Mouse (Mus musculus): ENCODE data around the gene Olfr1254.

The Olfr1254 gene

DNA sequence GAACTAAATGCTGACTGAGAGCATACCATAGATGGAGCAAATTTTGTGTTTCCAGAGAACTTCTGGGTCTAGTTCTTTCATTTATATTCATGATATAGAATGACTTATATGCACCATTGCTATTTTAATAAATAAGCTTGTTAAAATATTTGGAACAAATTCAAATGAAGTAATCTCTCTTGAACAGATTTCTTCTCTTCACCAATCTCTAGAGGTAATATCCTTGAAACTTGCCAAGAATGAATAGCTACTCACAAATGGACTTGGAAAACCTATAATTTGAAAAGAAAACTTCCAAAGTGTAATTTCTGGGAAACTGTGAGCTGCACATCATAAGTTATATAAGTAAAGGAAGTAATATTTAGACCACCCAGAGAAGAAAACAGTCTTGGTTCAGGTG, at the start of gene Olfr1254:
Gene Olfr1254, minus strand, starts transcription at position 101 of the 400 bp plus-strand sequence.
- DNase-seq (ENCODE audit: low read depth in 2 of 2, low spot score in 2 of 2) = no peak

DNA sequence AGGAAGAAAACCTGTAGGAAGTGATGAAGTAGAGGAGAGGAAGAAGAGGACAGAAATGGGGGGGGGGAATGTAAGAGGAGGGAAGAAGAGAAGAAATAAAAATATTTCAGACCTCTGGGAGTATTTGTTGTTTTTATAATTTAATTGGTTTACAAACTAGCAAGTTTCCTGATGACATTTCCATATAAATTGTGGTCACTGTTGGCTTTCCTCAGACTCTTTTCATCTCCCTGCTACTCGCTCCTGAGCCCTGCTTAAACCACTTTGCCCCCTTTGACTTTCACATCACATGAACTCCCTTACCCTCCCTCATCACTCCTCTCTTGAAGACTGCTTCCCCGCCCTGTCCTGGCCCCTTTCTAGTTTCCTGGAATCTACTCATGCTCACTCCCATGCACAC, 48.0 kb upstream of the Olfr1254 start, which contains the start of gene Olfr1256:
Gene Olfr1256, minus strand, starts transcription at position 101 of the 400 bp plus-strand sequence.
- DNase-seq (ENCODE audit: low read depth in 2 of 2, low spot score in 2 of 2) = no peak

DNA sequence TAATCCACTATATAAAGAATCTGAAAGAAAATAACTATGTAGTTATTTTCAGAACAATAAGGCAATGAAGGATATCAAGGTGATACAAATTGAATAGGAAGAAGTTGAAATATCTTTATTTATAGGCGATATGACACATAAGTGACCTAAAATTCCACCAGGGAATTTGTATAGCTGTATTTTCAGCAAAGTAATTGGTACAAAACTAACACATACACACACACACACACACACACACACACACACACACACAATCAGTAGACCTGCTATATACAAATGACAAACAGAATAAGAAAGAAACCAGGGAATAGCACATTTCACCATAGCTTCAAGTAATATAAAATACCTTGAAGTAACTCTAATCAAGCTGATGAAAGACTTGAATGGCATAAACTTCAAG, 26.8 kb upstream of the Olfr1254 start:
- DNase-seq (ENCODE audit: low read depth in 2 of 2, low spot score in 2 of 2) = no peak

DNA sequence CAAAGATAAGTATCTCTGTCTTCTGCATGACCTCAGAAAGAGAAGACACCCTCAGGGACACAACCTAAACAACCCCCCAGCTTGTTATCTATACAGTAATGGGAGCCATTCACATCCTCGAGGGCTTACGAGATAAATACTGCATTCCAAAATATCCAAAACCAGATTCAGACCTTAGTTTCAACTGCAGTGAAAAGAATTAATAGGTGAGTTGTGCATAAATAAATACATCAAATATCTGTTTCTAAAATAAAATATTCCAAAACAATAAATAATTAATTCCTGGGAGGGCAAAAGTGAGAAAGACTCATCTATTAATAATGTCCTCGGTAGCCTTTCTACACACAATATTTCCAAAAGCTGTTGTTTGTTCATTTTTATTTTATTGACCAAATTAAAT, 18.3 kb upstream of the Olfr1254 start, which contains the start of gene Olfr1255:
Gene Olfr1255, plus strand, starts transcription at position 301 of the 400 bp plus-strand sequence.
- DNase-seq (ENCODE audit: low read depth in 2 of 2, low spot score in 2 of 2) = no peak

DNA sequence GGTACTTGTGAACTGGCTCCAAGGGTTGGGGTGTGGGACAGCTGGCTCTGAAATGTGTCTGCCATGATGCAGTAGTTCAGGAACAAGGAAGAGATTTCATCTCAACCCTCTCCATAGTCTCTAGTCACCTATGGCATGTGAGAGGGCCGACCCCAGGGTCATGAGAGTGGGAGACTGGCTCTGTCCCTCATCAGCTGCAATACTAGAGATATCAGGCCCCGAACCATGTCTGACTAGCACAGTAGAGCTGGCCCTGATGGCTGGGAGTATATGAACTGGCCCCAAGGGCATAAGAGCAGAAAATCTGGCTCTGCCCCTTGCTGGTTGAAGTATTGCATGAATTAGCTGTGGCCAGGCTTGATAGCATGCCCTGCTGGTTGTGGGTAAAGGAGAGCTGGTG, 17.3 kb upstream of the Olfr1254 start:
- no peak for DNase-seq (ENCODE audit: low read depth in 2 of 2, low spot score in 2 of 2)

DNA sequence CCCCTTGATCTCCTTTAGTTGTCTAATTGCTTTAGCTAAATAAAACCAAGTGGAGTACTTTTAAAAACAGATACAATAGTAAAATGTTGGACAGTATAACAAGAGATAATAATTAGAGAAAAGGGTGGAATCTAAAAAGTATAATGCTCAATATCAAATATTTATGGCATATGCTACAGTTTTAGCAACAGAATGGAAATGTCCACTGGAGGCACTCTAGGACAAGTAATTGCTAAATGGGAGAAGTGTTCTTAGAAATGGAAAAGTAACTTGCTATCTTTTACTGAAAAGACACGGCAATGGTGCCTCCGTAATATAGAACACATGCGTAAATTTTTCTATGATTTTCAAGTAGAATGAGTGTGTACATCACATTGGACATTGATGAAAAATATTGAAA, 6.2 kb upstream of the Olfr1254 start:
- no peak for DNase-seq (ENCODE audit: low read depth in 2 of 2, low spot score in 2 of 2)

DNA sequence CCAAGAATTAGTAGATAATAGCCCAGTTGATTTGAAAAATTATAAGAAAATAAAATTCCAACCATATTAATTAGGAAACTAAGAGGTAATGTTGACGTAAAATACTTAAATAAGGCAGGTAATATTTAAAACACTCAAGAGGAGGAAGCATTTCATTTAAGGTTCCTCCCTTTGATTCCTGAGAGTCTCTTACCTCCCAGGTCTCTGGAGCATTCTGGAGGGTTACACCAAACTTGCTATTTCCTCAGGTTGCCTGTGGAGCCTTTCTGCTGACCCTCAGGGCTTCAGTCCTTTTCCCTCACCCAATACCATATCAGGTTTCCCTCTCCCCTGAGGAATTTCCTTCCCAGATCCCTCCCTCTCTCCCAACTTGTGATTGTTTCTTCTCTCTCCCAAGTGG, 36.4 kb downstream of the Olfr1254 start, which contains the start of gene Olfr1253:
Gene Olfr1253, minus strand, starts transcription at position 101 of the 400 bp plus-strand sequence.
- no peak for DNase-seq (ENCODE audit: low read depth in 2 of 2, low spot score in 2 of 2)

Measured in CD8-positive naive resting alpha-beta T cell, adult 2 months (primary cell).